Mouse (Mus musculus) stomach, embryonic 14.5 days (tissue): ENCODE data around the gene Thap4. TPM values are rescaled to one million over a fixed set of nuclear protein-coding genes. Genes with fewer than 3 reads are reported as not detected.

Source experiments
- ATAC-seq: fragments of 200-750 bp; cut with Nextera tagmentation; 2 replicates; pipeline ENCODE4 v1.8.0; 2017; ENCODE audit warnings: low read depth, moderate TSS enrichment; ENCODE audit not compliant: insufficient number of reproducible peaks, insufficient read depth, low FRiP score
- H3K27ac ChIP-seq: fragments of 300-500 bp; sonication (generic); 2 replicates; pipeline ENCODE4 v1.5.1; 2014; ENCODE audit warnings: mild to moderate bottlenecking, low read length, moderate library complexity, mixed read lengths
- H3K27me3 ChIP-seq: fragments of 300-500 bp; sonication (generic); 2 replicates; pipeline ENCODE4 v1.6.1; 2014; ENCODE audit warnings: low read length, control low read depth, mixed read lengths; ENCODE audit not compliant: control insufficient read depth, insufficient read depth
- H3K36me3 ChIP-seq: fragments of 300-500 bp; sonication (generic); 2 replicates; pipeline ENCODE4 v1.6.1; 2014; ENCODE audit warnings: mild to moderate bottlenecking, control low read depth, low read length, moderate library complexity, mixed read lengths; ENCODE audit not compliant: control insufficient read depth, insufficient read depth
- H3K4me1 ChIP-seq: fragments of 300-500 bp; sonication (generic); 2 replicates; pipeline ENCODE4 v1.6.1; 2014; ENCODE audit warnings: low read length, control low read depth, mixed read lengths; ENCODE audit not compliant: control insufficient read depth, insufficient read depth
- H3K4me2 ChIP-seq: fragments of 300-500 bp; sonication (generic); replicated peaks from 2 replicates; pipeline ENCODE4 v1.6.1; 2014; ENCODE audit warnings: low read depth, low read length, control low read depth
- H3K4me3 ChIP-seq: fragments of 300-500 bp; sonication (generic); 2 replicates; pipeline ENCODE4 v1.5.1; 2014; ENCODE audit warnings: low read depth, low read length, control low read depth
- H3K9ac ChIP-seq: fragments of 300-500 bp; sonication (generic); replicated peaks from 2 replicates; pipeline ENCODE4 v1.6.1; 2014; ENCODE audit warnings: low read depth, mild to moderate bottlenecking, control low read depth, low read length, moderate library complexity, mixed read lengths
- H3K9me3 ChIP-seq: fragments of 300-500 bp; sonication (generic); 2 replicates; pipeline ENCODE4 v1.6.1; 2016; ENCODE audit warnings: low read depth, low read length, control low read depth; ENCODE audit not compliant: control insufficient read depth
- WGBS: fragments of 180-500 bp; shearing (Covaris S2); extraction: QIAGEN DNeasy Blood & Tissue Kit; methylation state at CpG from one replicate; pipeline ENCODE4 v1.1.7; 2014; 5-methylcytosine and 5-hydroxymethylcytosine counted together
- polyA plus RNA-seq: library from polyadenylated mRNA; unstranded; fragments of >200 nt; fragmentation: Nextera tagmentation; extraction: Ambion mirVana; gene quantifications from 2 replicates; pipeline ENCODE4 v1.2.1, GENCODE M21; 2014

Gene Thap4
- polyA plus RNA-seq, 1 experiment from 2014 or later: 51.0 TPM

- Histone ChIP-seq H3K27me3 (no peaks in the 10 kb centered on the region), H3K4me3 (no peak overlapping the region), H3K9me3 (no peaks in the 10 kb centered on the region), H3K4me2 (no peak overlapping the region), H3K27ac (no peak overlapping the region), H3K4me1 (no peaks in the 10 kb centered on the region), H3K36me3 (no peaks in the 10 kb centered on the region), H3K9ac (no peak overlapping the region)
- WGBS: 85% methylated on average over 3 of the region's 3 CpGs
- ATAC-seq: no peak
These were observed 18.8 kb downstream of the Thap4 start for GRCm38 (mm10) chr1:93735859-93736258.

GRCm38 (mm10) chr1:93731880-93732281, 22.8 kb downstream of the Thap4 start:
- Histone ChIP-seq H3K4me2 (no peak overlapping the region), H3K27me3 (no peaks in the 10 kb centered on the region), H3K4me1 (no peaks in the 10 kb centered on the region), H3K9ac (no peak overlapping the region), H3K36me3 (no peaks in the 10 kb centered on the region), H3K4me3 (no peak overlapping the region), H3K27ac (no peak overlapping the region), H3K9me3 (no peaks in the 10 kb centered on the region)
- WGBS: 49% methylated on average over 3 of the region's 3 CpGs
- ATAC-seq: no peak

GRCm38 (mm10) chr1:93731103-93731502, 23.6 kb downstream of the Thap4 start:
- WGBS: 90% methylated on average over 5 of the region's 5 CpGs
- H3K36me3 ChIP-seq: no peaks in the 10 kb centered on the region
- no peak overlapping the region for H3K4me2 ChIP-seq
- no peak overlapping the region for H3K9ac ChIP-seq
- no peaks in the 10 kb centered on the region for H3K27me3 ChIP-seq
- no peak overlapping the region for H3K4me3 ChIP-seq
- H3K9me3 ChIP-seq: no peaks in the 10 kb centered on the region
- H3K4me1 ChIP-seq: no peaks in the 10 kb centered on the region
- no peak for ATAC-seq
- no peak overlapping the region for H3K27ac ChIP-seq

GRCm38 (mm10) chr1:93726974-93727373, 27.7 kb downstream of the Thap4 start:
- Histone ChIP-seq H3K36me3 (peaks cover 4% of the 10 kb centered on the region; the same call in 1 of the 2 replicates), H3K4me2 (no peak overlapping the region), H3K4me3 (no peak overlapping the region), H3K27ac (no peak overlapping the region), H3K4me1 (no peaks in the 10 kb centered on the region), H3K27me3 (no peaks in the 10 kb centered on the region), H3K9me3 (no peaks in the 10 kb centered on the region), H3K9ac (no peak overlapping the region)
- peak; percentile 47; the same call in 1 of the 2 replicates for ATAC-seq
- WGBS: 59% methylated on average over 3 of the region's 3 CpGs

- H3K36me3 ChIP-seq: peaks cover 4% of the 10 kb centered on the region; the same call in 1 of the 2 replicates
- H3K27me3 ChIP-seq: no peaks in the 10 kb centered on the region
- H3K27ac ChIP-seq: no peak overlapping the region
- H3K9ac ChIP-seq: no peak overlapping the region
- H3K4me2 ChIP-seq: no peak overlapping the region
- no peak overlapping the region for H3K4me3 ChIP-seq
- WGBS: 76% methylated on average over 3 of the region's 3 CpGs
- H3K9me3 ChIP-seq: no peaks in the 10 kb centered on the region
- no peak for ATAC-seq
- H3K4me1 ChIP-seq: no peaks in the 10 kb centered on the region
These were observed 28.5 kb downstream of the Thap4 start for GRCm38 (mm10) chr1:93726116-93726515.

- Histone ChIP-seq H3K9me3 (no peaks in the 10 kb centered on the region), H3K27ac (no peak overlapping the region), H3K9ac (no peak overlapping the region), H3K4me3 (no peak overlapping the region), H3K36me3 (peaks cover 4% of the 10 kb centered on the region; the same call in 1 of the 2 replicates), H3K4me2 (no peak overlapping the region), H3K27me3 (no peaks in the 10 kb centered on the region), H3K4me1 (no peaks in the 10 kb centered on the region)
- ATAC-seq: no peak
- WGBS: 91% methylated on average over 5 of the region's 5 CpGs
These were observed 29.0 kb downstream of the Thap4 start for GRCm38 (mm10) chr1:93725665-93726064.

GRCm38 (mm10) chr1:93724623-93725022, 30.0 kb downstream of the Thap4 start:
- H3K4me1 ChIP-seq: no peaks in the 10 kb centered on the region
- no peak overlapping the region for H3K4me3 ChIP-seq
- no peaks in the 10 kb centered on the region for H3K27me3 ChIP-seq
- no peaks in the 10 kb centered on the region for H3K9me3 ChIP-seq
- no peak for ATAC-seq
- 74% methylated on average over 3 of the region's 3 CpGs for WGBS
- no peak overlapping the region for H3K27ac ChIP-seq
- H3K9ac ChIP-seq: no peak overlapping the region
- H3K4me2 ChIP-seq: no peak overlapping the region
- peaks cover 4% of the 10 kb centered on the region; the same call in 1 of the 2 replicates for H3K36me3 ChIP-seq

GRCm38 (mm10) chr1:93721557-93721956, 33.1 kb downstream of the Thap4 start:
- Histone ChIP-seq H3K9ac (no peak overlapping the region), H3K27me3 (no peaks in the 10 kb centered on the region), H3K9me3 (no peaks in the 10 kb centered on the region), H3K4me2 (no peak overlapping the region), H3K27ac (no peak overlapping the region), H3K4me3 (no peak overlapping the region), H3K36me3 (peaks cover 4% of the 10 kb centered on the region; the same call in 1 of the 2 replicates), H3K4me1 (no peaks in the 10 kb centered on the region)
- no peak for ATAC-seq
- WGBS: 70% methylated on average over 7 of the region's 7 CpGs

GRCm38 (mm10) chr1:93716166-93716565, 38.5 kb downstream of the Thap4 start:
- WGBS: 86% methylated on average over 2 of the region's 2 CpGs
- no peak for ATAC-seq
- Histone ChIP-seq H3K9me3 (no peaks in the 10 kb centered on the region), H3K4me2 (no peak overlapping the region), H3K27ac (no peak overlapping the region), H3K4me1 (no peaks in the 10 kb centered on the region), H3K36me3 (peaks cover 15% of the 10 kb centered on the region; the same call in 1 of the 2 replicates), H3K27me3 (no peaks in the 10 kb centered on the region), H3K9ac (no peak overlapping the region), H3K4me3 (no peak overlapping the region)
